Mouse (Mus musculus): Measurements from ENCODE around the gene Ranbp9. TPM values are rescaled to one million over a fixed set of nuclear protein-coding genes. Genes with fewer than 3 reads are reported as not detected.

Gene Ranbp9
- total and polyA plus RNA-seq, 3 experiments = 17.1 to 25.9 TPM; not detected in 1

GRCm38 (mm10) chr13:43428436-43428835 is 52.6 kb downstream of the Ranbp9 start:
- Histone ChIP-seq H3K36me3 (ENCODE audit: control insufficient read depth in 1 of 2, insufficient read depth in 2 of 2, low read length in 2 of 2) (peaks cover 0 to 2% of the 10 kb centered on the region in 2 experiments; a peak in 2 of 4 replicates), H3K4me3 (ENCODE audit: control insufficient read depth in 1 of 2, insufficient read depth in 1 of 2, low read depth in 2 of 2, low read length in 2 of 2) (no peak overlapping the region), H3K27ac (ENCODE audit: control insufficient read depth, low read depth, low read length) (no peak overlapping the region), H3K9ac (ENCODE audit: control insufficient read depth, low read depth, low read length, poor library complexity, severe bottlenecking) (no peak overlapping the region), H3K4me1 (ENCODE audit: control insufficient read depth in 1 of 2, insufficient read depth in 2 of 2, low read length in 2 of 2) (no peaks in the 10 kb centered on the region), H3K27me3 (ENCODE audit: control insufficient read depth in 1 of 2, insufficient read depth in 2 of 2, low read length in 2 of 2) (no peaks in the 10 kb centered on the region), H3K79me2 (ENCODE audit: control insufficient read depth, insufficient read depth, low read length, poor library complexity) (peaks cover 1% of the 10 kb centered on the region), H3K9me3 (replicated peaks; ENCODE audit: insufficient read depth, low read length) (no peaks in the 10 kb centered on the region)
- TF ChIP-seq ZC3H11A (IDR thresholded peaks at IDR 0.05; ENCODE audit: low read depth, low read length) (no peak), MAFK (IDR thresholded peaks at IDR 0.05; ENCODE audit: borderline replicate concordance, low read depth, low read length) (no peak), POLR2AphosphoS5 (IDR thresholded peaks at IDR 0.05; ENCODE audit: borderline replicate concordance, low read depth, low read length) (no peak), POLR2A (IDR thresholded peaks at IDR 0.05; ENCODE audit: control insufficient read depth in 1 of 2, insufficient read depth in 1 of 2, low read depth in 1 of 2, low read length in 2 of 2, poor library complexity in 1 of 2) (no peak), CHD1 (IDR thresholded peaks at IDR 0.05; ENCODE audit: low read depth, low read length) (no peak), SMC3 (IDR thresholded peaks at IDR 0.05; ENCODE audit: low read depth, low read length) (no peak), KAT2A (conservative IDR thresholded peaks at IDR 0.05; ENCODE audit: low read depth, low read length) (no peak), MEF2A (IDR thresholded peaks at IDR 0.05; ENCODE audit: extremely low read depth, insufficient replicate concordance, low read depth, low read length, poor library complexity, severe bottlenecking) (no peak), SIN3A (IDR thresholded peaks at IDR 0.05; ENCODE audit: low read length) (no peak), MAX (IDR thresholded peaks at IDR 0.05; ENCODE audit: low read length) (no peak), TAL1 (IDR thresholded peaks at IDR 0.05; ENCODE audit: low read length) (no peak), MYB (IDR thresholded peaks at IDR 0.05; ENCODE audit: low read depth, low read length) (no peak), BHLHE40 (IDR thresholded peaks at IDR 0.05; ENCODE audit: borderline replicate concordance, low read depth, low read length) (no peak), NELFE (IDR thresholded peaks at IDR 0.05; ENCODE audit: low read depth, low read length) (no peak), GABPA (IDR thresholded peaks at IDR 0.05; ENCODE audit: low read depth, low read length) (no peak), JUND (IDR thresholded peaks at IDR 0.05; ENCODE audit: low read depth, low read length) (no peak)
- DNase-seq (ENCODE audit: low read depth, low spot score) = peak; percentile 24

DNA sequence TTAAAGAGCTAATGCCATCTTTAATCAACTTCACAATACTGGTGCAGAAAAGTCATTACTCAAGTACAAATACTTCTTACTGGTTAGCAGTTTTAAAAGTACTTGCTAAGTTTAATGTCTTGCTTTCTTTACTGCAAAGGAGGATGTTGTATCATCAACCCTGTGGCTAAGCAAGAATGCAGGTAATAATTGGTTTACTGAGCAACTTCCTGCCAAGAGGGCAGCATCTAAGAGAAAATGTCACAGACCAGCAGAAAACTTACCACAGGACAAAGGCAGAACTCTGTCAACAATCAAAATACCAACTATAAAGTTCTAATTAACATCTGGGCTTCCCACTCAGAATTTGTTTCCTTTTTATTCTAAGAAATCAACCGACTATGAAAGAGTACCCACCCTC is 65.8 kb downstream of the Ranbp9 start:
- no peak for DNase-seq (ENCODE audit: low read depth, low spot score)
- Histone ChIP-seq H3K27ac (ENCODE audit: control insufficient read depth, low read depth, low read length) (no peak overlapping the region), H3K9me3 (replicated peaks; ENCODE audit: insufficient read depth, low read length) (no peaks in the 10 kb centered on the region), H3K79me2 (ENCODE audit: control insufficient read depth, insufficient read depth, low read length, poor library complexity) (no peaks in the 10 kb centered on the region), H3K9ac (ENCODE audit: control insufficient read depth, low read depth, low read length, poor library complexity, severe bottlenecking) (no peak overlapping the region), H3K27me3 (ENCODE audit: control insufficient read depth in 1 of 2, insufficient read depth in 2 of 2, low read length in 2 of 2) (no peaks in the 10 kb centered on the region), H3K36me3 (ENCODE audit: control insufficient read depth in 1 of 2, insufficient read depth in 2 of 2, low read length in 2 of 2) (peaks cover 0 to 23% of the 10 kb centered on the region in 2 experiments; a peak in 2 of 4 replicates), H3K4me3 (ENCODE audit: control insufficient read depth in 1 of 2, insufficient read depth in 1 of 2, low read depth in 2 of 2, low read length in 2 of 2) (no peak overlapping the region), H3K4me1 (ENCODE audit: control insufficient read depth in 1 of 2, insufficient read depth in 2 of 2, low read length in 2 of 2) (no peaks in the 10 kb centered on the region)
- TF ChIP-seq ZNF384 (IDR thresholded peaks at IDR 0.05; ENCODE audit: low read depth, low read length) = no peak
